Mouse (Mus musculus) splenic B cell, adult 2 months (primary cell): ENCODE results near the gene Trp53i11.

Source experiments
- DNase-seq: peaks from one replicate; pipeline ENCODE4 v3.0.0-alpha.2; 2011; ENCODE audit warnings: low read depth, low spot score
- H3K27me3 ChIP-seq: 2 replicates; pipeline ENCODE4 v1.6.1; 2012; ENCODE audit warnings: mild to moderate bottlenecking, low read length, moderate library complexity, mixed read lengths; ENCODE audit not compliant: control insufficient read depth, poor library complexity, insufficient read depth, severe bottlenecking
- H3K36me3 ChIP-seq: 2 replicates; pipeline ENCODE4 v1.6.1; 2012; ENCODE audit warnings: mild to moderate bottlenecking, low read length, moderate library complexity, mixed read lengths; ENCODE audit not compliant: control insufficient read depth, poor library complexity, insufficient read depth, severe bottlenecking

Trp53i11 gene

DNA sequence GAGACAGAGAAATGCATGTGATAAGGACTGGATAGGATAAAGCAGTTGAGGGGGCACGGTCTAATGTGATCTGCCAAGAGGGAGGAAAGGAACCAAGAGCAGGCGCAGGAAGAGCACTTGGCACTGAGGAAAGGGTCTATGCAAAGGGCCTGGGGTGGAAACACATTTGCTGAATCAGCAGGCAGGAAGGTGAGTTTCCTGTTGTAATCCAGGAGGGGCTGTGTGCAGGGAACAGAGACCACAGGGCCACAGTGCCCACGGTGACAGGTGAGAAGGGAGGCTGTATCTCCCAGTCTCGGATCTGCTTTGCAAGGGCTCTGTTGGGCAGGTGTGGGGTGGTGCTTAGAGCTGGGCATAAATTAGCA, 9.1 kb upstream of the Trp53i11 start:
- Histone ChIP-seq H3K27me3 (no peaks in the 10 kb centered on the region), H3K36me3 (no peaks in the 10 kb centered on the region)
- DNase-seq = no peak

DNA sequence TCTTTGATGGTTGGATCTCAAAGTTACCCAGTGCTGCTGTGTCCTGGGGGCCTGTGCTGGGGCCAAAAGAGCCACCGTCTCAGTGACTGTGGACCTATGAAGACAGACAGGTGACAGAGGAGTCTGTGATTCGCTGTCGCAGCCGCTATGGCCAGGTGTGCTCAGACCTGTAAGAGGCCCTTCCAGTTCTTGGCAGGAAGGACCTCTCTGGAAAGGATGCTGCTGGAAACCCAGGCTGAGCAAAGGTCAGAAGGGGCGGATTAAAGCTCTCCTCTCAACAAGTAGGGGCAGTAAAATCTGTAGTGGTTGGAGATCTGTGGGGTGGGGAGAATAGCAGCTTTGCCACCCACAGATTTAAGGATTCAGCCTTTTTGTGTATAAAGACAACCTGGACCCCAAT, 7.7 kb upstream of the Trp53i11 start:
- no peak for DNase-seq

DNA sequence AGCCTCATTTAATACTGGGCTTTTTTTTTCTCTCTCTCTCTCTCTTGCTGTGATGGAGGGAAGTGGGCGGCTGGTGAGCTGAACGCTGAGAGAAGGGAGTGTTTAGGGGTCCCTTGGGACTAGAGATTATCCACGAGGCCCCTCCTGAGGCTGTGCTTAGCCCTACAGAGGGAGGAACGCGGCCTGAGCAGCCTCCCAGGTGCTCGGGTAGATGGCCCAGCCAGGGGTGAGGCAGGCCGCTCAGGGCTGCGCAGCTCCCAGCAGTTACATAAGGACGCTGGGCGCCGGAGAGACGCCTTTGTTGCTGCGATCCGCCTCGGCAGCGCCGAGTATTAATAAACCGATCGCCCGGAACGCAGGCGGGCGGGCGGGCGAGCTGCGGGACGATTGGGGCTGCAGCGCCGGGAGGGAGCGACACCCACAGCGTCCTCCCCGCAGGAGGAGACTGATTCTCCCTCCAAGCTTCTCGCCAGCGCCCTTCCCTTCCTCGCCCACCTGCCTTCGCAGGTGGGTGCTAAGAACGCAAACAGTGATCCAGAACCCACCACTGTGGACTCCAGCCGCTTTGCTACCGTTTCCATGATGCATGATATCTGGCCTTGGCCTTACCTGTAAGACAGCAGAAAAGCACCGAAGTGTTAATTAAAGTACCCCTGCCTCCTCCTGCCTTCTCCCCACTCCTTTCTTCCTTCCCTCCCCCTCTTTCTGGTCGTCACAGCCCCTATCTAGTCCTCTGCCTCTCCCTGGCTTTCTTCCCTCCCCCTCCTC, 7.1 kb upstream of the Trp53i11 start:
- DNase-seq = peak; percentile 76
- Histone ChIP-seq H3K27me3 (no peaks in the 10 kb centered on the region), H3K36me3 (no peaks in the 10 kb centered on the region)

More for the DNA sequence above, 7.7 kb upstream of the Trp53i11 start:
- Histone ChIP-seq H3K36me3 (no peaks in the 10 kb centered on the region), H3K27me3 (no peaks in the 10 kb centered on the region)

DNA sequence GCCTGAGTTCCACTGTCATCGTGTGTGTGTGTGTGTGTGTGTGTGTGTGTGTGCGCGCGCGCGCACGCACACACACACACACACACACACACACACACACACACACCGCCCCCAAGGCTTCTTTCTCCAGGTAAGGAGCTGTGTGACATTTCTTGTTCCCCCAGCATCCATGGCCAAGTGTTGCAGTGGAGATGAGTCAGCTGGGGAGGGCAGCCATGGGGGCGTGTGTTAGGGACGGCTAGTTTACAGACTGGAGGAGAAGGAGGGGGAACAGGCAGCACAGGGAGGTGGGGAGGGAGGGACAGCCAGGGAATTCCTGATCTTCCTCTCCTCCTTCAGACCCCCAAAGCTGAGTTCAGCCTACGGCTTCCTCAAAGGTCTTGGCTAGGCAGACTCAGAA, 4.5 kb upstream of the Trp53i11 start:
- no peaks in the 10 kb centered on the region for H3K36me3 ChIP-seq
- no peaks in the 10 kb centered on the region for H3K27me3 ChIP-seq
- no peak for DNase-seq

DNA sequence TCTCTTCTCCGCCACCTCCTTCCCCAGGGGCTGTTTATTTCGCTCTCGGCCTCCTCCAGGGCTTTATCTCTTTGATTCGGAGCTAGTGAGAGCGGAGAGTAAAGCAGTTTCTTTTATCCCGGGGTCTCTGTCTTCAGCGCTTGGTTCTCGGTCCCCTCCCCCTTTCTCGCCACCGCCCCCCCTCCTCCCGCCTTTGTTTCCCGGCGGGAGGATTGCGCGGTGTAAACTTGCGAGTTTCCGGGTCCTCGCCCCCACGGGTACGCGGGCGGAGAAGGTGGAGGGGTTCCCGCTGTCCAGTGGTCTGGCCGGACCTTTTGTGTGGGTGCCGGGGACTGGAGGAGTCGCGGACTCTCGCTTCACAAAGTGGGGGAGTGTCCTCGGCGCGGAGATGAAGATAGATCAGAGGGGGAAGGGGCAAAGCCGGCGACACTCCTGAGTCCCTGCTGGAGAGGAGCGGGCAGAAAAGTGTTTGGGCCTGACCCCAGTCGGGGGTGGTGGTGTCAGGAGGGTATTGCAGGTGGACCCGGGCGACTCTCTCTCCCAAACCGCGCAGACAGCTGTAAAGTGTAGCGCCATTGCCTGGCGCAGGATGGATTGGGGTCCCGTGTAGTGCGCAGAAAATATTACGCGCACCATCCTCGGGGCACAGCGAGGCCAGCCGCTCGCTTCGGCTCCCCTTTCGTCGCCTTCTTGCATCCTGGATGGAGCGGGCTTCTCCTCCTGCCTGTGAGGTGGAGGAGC, 842 bp downstream of the Trp53i11 start:
- no peaks in the 10 kb centered on the region for H3K27me3 ChIP-seq
- H3K36me3 ChIP-seq = no peaks in the 10 kb centered on the region; the same call in 1 of the 2 replicates
- peak; percentile 54 for DNase-seq

DNA sequence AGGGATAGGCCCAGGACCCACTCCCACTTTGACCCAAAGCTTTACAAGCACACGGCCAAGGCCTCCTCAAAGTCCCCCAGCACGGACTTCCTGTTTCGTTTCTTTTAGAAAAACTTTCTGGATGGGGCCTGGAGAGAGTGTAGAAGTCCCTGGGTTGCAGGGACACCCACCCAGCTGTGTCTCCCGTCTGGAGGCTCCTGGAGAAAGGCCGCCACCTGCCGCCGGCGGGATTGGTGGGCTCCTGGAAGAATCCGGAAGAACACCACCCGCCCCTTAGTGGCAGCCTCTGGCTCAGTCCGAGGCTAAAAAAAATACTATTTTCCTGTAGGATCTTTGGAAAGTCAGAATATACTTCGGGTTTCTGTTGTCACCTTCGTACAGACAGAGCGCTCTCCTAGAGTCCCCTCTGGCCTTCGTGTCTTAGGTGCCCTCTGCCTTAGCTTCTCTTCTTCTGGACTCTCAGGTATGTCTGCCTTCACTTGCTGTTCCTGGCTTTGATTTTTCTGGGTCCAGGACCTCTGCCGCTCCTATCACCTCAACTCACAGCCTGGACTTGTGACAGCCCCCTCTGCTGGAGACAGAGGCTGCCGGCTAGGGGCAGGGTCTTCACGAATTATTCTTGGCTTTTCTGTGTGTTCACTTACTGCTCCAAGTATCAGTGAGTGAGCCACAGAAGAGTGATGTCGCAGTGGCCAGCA, 1.6 kb downstream of the Trp53i11 start:
- DNase-seq = peak; percentile 56
- Histone ChIP-seq H3K36me3 (no peaks in the 10 kb centered on the region; the same call in 1 of the 2 replicates), H3K27me3 (no peaks in the 10 kb centered on the region)

DNA sequence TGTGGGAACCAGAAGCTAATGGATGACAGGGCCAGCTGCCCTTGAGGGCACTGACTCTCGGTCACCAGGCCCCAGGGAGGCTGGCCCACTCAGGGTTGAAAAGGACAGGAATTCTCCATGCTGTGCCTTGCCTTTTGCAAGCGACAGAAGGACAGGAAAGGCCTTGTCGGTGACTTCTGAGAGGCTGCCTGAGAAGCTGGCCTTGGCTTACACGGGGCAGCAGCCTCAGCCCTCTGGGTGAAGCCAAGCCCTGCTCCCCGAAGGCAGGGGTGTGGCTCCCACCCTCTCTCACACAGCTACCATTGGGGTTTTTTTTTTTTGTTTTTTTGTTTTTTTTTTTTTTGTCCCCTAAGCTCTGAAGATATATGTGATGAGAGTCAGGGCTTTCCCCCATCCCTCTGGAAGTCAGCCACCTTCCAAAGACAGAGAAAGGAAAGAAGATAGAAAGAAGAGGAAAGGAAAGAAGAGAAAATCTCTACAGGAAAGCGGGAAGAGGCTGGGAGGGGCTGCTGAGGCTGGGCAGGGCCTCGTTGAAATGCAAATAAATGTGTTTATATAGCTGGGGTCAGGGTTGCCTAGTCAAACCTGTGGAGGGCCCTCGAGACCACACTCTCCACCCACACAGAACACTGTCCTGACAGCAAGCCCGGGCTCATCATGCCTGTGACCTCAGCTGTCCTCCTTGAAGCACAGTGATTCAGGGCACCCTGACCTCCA, 3.6 kb downstream of the Trp53i11 start:
- Histone ChIP-seq H3K36me3 (no peaks in the 10 kb centered on the region; the same call in 1 of the 2 replicates), H3K27me3 (no peaks in the 10 kb centered on the region)
- peak; percentile 74 for DNase-seq

DNA sequence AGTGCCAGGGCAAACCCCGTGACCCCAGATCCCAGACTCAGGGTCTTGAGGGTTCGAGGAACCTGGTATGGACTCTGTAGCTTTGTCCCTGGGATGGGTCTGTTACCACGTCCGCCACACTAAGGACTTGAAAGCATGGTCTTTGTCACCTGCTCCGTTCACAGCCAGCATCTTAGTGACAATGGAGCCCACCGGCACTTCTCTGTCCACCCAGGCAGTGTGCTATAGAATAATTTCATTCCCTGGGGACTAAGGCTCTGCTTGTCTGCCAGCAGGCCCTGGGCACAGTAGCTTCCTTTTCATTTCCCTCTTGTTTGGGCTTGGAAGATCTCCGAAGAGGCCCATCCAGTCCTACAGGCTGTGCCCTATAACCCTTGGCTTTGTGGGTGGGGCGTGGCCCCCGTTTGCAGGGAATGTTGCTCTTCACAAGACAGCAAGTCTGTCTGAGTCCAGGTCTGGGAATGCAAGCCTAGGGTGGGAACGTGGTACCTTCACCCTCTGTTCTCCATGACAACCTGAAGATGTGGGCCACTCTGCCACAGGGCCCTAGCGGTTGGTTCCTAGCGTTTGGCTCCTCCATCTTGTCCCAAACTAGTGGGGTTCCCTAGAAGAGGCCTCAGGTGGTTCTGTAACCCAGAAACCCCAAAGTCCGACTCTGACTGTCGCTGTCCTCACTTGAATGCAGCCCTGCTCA, 4.3 kb downstream of the Trp53i11 start:
- no peaks in the 10 kb centered on the region for H3K27me3 ChIP-seq
- DNase-seq = no peak
- no peaks in the 10 kb centered on the region; the same call in 1 of the 2 replicates for H3K36me3 ChIP-seq

DNA sequence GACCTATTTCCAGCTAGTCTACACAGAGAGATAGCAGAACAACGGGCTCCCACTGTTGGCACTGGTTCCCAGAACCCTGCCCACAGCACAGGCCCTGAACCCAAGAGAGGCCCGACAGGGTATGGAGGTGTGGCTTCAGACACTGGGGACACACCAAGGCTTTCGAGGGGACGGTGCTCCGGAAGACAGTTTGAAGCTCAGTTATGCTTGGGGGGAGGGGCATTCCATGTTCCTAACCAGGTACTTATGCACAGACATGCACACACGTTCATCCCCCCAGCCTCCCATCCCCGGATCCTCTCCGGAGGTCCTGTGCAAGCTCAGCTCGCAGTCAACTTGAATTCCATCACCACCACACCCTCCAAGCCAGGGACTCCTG, 4.8 kb downstream of the Trp53i11 start:
- Histone ChIP-seq H3K36me3 (no peaks in the 10 kb centered on the region; the same call in 1 of the 2 replicates), H3K27me3 (no peaks in the 10 kb centered on the region)
- DNase-seq = peak; percentile 67

DNA sequence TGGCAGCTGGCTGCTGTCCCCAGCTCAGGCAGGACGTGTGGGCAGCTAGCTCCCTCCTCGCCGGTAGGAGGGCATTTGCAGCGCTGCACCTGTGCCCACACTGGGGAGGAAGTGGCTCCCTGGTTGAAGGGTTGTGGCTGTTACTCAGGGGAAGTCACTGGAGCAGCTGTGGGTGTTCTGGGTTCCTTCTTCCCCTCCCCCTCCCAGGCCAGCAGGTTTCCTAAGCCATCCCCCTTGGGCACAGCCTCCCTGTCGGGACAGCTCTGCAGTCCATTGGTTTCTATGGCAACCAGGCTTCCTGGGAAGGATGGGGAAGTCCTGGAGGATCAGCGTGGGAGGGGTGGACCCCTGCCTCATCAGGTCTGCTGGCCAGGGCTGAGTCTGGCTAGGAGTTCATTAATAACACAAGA, 5.3 kb downstream of the Trp53i11 start:
- peak; percentile 91 for DNase-seq
- no peaks in the 10 kb centered on the region for H3K27me3 ChIP-seq
- H3K36me3 ChIP-seq = peaks cover 2% of the 10 kb centered on the region; the same call in 1 of the 2 replicates

DNA sequence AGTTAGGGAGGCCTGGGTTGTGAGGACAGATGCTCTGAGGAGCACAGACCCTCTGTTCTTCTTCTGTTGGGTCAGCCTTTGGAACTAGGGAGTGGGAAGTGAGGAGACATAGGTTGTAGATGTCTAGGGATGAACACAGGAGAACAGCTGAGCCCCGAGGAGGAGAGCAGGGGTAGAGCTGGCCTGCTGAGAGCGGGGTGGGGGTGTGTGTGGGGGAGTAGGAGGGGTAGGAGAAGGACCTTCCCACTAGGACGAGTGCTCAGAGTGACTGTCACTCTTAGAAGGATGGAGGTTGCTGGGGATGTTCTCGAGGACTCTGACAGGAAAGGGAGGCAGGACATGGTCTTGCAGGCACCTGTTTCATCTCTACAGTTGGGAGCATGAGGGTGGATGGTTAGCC, 6.5 kb downstream of the Trp53i11 start:
- no peak for DNase-seq
- peaks cover 7% of the 10 kb centered on the region; the same call in 1 of the 2 replicates for H3K36me3 ChIP-seq
- H3K27me3 ChIP-seq = no peaks in the 10 kb centered on the region

DNA sequence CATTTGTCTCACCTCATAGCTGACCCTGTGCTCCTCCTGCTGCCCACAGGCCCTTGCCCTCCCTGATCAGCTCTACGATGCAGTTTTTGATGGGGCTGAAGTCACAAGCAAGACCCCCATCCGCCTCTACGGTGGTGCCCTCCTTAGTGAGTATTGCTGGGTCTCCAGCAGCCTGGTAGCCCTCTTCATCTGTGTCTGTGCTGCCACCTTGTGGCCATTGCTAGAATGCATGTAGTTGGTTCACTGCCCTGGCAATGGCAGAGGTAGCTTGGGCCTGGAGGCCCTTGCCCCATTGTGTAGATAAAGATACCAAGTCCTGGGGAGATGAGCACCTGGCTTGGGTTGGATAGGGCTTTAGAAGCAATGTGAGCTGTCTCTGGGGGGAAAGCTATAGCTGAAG, 11.5 kb downstream of the Trp53i11 start:
- Histone ChIP-seq H3K36me3 (peaks cover 23% of the 10 kb centered on the region), H3K27me3 (no peaks in the 10 kb centered on the region)
- peak; percentile 95 for DNase-seq

DNA sequence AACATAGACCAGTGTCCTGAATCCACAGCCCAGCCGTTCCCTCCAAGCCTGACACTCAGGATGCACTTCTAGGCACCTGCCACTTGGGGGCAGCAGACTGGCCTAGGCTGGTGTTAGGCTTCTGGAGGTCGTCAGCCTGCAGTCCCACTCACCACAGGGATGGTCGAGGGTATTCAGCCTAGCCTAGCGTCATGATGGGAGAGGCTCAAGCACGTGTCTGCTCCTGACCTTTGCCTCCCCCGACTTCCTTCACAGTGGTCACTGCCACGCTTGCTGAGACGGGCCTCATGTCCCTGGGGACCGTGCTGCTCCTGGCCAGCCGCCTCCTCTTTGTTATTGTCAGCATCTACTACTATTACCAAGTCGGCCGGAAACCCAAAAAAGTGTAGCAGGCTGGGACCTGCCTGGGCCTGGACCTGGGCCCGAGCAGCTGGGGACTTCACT, 12.2 kb downstream of the Trp53i11 start:
- Histone ChIP-seq H3K36me3 (peaks cover 23% of the 10 kb centered on the region), H3K27me3 (no peaks in the 10 kb centered on the region)
- peak; percentile 79 for DNase-seq
